Mouse (Mus musculus) stomach, postnatal 0 days (tissue): ENCODE results near the gene Amph.

Experiments
- CTCF ChIP-seq: IDR thresholded peaks from 2 replicates; pipeline ENCODE4 v1.5.1; 2016; ENCODE audit warnings: antibody characterized with exemption, low read depth, mild to moderate bottlenecking, moderate library complexity
- EP300 ChIP-seq: optimal IDR thresholded peaks from 2 replicates; pipeline ENCODE3; 2016; ENCODE audit warnings: antibody characterized with exemption

DNA sequence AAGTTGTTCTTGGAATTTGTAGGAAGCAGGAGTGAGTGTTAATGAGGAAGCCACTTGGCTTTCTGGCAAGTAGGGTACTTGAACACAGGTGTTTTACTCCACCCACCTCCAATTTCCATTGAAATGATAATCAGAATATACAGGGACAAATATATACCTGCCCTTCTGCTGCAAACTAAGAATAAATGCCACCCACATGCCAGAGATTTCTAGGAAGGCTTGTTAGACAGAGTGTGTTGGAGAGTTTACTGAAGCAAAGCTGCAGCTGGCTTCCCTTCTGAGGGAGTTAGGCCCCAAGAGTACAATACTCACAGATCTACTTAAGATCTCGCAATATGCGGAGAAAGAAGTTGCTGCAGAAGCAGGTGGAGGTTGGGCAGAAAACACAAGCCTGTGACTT is 129.4 kb downstream of the Amph start:
- TF ChIP-seq CTCF (no peak), EP300 (no peak)
